Mouse (Mus musculus): ENCODE results near the gene Kdm8. TPM values are rescaled to one million over a fixed set of nuclear protein-coding genes. Genes with fewer than 3 reads are reported as not detected.

Kdm8 gene
- polyA plus RNA-seq, 1 experiment from 2014 or later, result 14.9 TPM

DNA sequence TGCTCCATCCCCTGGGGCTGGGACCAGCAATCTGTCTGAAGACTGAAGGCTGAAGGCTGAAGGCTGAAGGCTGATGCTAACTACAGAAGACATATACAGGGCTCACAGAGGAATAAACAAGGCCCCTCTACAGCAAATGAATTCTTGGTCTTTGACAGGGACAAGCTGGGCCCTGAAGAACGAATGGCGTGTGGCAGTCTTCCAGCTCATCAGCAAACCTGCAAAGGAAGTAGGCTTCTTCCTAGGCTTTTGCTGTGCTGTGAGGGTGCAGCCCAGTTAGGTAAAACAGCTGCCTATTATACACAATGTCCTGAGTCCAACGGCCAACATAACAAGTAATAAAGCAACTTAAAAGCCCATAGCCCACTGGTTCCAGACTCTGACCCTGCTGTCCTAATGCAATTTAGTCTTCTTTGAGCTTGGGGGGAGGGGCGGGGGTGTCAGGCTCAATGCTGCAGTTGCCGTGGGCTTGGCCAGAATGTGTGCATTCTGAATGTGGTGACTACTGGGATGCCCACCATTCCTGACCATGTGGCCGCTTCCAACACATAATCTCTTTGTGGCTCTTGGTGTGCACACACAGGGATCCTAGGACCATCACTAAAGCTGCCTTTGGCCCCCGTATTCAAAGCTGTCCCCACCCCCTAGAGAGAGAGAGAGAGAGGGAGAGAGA is 14.2 kb upstream of the Kdm8 start:
- 48% methylated on average over 7 of the region's 7 CpGs for WGBS
- no peaks in the 10 kb centered on the region for H3K27me3 ChIP-seq (ENCODE audit: insufficient read depth, low read length)

GRCm38 (mm10) chr7:125433874-125434273 is 10.6 kb upstream of the Kdm8 start:
- Histone ChIP-seq H3K36me3 (ENCODE audit: insufficient read depth) (no peaks in the 10 kb centered on the region), H3K4me2 (no peak overlapping the region), H3K27me3 (ENCODE audit: insufficient read depth, low read length) (no peaks in the 10 kb centered on the region), H3K9me3 (ENCODE audit: low read depth, low read length) (peaks cover 4% of the 10 kb centered on the region; the same call in 1 of the 2 replicates), H3K9ac (no peak overlapping the region), H3K4me3 (ENCODE audit: low read depth, low read length) (no peak overlapping the region), H3K27ac (ENCODE audit: low read depth) (no peak overlapping the region), H3K4me1 (ENCODE audit: insufficient read depth) (peaks cover 3% of the 10 kb centered on the region; the same call in 1 of the 2 replicates)
- DNase-seq (no peak), ATAC-seq (ENCODE audit: insufficient read depth) (no peak)
- 86% methylated on average over 3 of the region's 3 CpGs for WGBS
- TF ChIP-seq CTCF (IDR thresholded peaks at IDR 0.05; ENCODE audit: low read depth), result no peak

More for the DNA sequence above, 14.2 kb upstream of the Kdm8 start:
- TF ChIP-seq CTCF (IDR thresholded peaks at IDR 0.05; ENCODE audit: low read depth), result no peak
- Histone ChIP-seq H3K4me3 (ENCODE audit: low read depth, low read length) (no peak overlapping the region), H3K9ac (no peak overlapping the region), H3K4me2 (no peak overlapping the region), H3K27ac (ENCODE audit: low read depth) (peak overlapping the region; percentile 52; the same call in 1 of the 2 replicates), H3K9me3 (ENCODE audit: low read depth, low read length) (peaks cover 4% of the 10 kb centered on the region; the same call in 1 of the 2 replicates), H3K36me3 (ENCODE audit: insufficient read depth) (no peaks in the 10 kb centered on the region), H3K4me1 (ENCODE audit: insufficient read depth) (peaks cover 3% of the 10 kb centered on the region; the same call in 1 of the 2 replicates)
- ATAC-seq (ENCODE audit: insufficient read depth) (peak; percentile 64), DNase-seq (peak; percentile 75)

DNA sequence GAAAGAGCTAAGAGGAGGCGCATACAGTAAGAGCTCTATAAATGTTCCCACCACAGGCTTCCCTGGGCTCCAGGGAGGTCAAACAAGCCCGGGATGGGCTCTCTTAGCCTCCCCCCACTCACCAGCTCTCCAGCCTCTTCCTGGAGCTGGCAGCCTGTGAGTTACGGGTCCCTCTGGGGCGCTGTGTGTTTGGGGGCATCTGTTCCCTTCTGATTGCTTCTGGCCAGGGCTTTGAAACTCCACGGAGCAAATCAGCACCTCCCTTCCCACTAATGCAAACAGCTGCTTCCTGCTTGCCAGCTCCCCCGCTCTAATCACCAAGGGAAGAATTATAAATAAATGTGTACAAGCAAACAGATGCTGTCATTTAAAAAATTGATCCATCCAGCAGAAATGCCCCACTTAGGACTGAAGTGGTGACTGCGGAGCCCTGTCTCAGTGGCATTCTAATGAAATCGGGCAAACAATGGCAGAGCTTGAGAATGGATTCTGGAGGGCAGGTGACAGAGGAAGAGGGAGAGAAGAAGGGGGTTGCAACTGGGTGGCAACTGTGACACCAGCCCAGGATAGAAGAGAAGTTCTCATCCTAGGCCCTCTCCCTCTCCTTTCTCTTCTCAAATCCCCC is 9.7 kb upstream of the Kdm8 start:
- Histone ChIP-seq H3K4me2 (no peak overlapping the region), H3K27ac (ENCODE audit: low read depth) (peak overlapping the region; percentile 60; the same call in 1 of the 2 replicates), H3K27me3 (ENCODE audit: insufficient read depth, low read length) (no peaks in the 10 kb centered on the region), H3K36me3 (ENCODE audit: insufficient read depth) (no peaks in the 10 kb centered on the region), H3K9me3 (ENCODE audit: low read depth, low read length) (peaks cover 9% of the 10 kb centered on the region; the same call in 1 of the 2 replicates), H3K9ac (no peak overlapping the region), H3K4me3 (ENCODE audit: low read depth, low read length) (no peak overlapping the region), H3K4me1 (ENCODE audit: insufficient read depth) (no peaks in the 10 kb centered on the region; the same call in 1 of the 2 replicates)
- peak; percentile 35; the same call in 1 of the 2 replicates for ATAC-seq (ENCODE audit: insufficient read depth)
- WGBS, result 26% methylated on average over 8 of the region's 8 CpGs
- DNase-seq, result peak; percentile 45
- TF ChIP-seq CTCF (IDR thresholded peaks at IDR 0.05; ENCODE audit: low read depth), result no peak

DNA sequence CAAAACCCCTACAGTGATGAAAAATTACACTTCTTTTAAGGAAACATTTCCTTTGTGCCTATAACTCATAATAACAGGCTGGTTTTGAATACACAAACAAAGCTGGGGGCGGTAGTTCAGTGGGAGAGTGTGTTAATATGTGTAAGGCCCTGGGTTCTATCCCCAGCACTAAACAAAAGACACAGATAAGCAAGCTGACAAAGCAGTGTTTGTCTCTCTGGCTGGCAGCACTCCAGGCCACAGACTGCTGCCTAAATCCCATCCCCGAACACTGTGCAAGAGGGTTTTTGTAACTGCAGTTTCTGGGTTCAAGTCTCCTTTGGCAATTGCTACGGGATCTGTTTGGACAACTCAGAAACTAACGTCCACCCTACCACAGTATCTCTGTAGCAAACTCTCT is 2.2 kb upstream of the Kdm8 start:
- Histone ChIP-seq H3K4me1 (ENCODE audit: insufficient read depth) (peaks cover 14% of the 10 kb centered on the region), H3K27me3 (ENCODE audit: insufficient read depth, low read length) (no peaks in the 10 kb centered on the region), H3K27ac (ENCODE audit: low read depth) (peak overlapping the region; percentile 42; the same call in 1 of the 2 replicates), H3K4me3 (ENCODE audit: low read depth, low read length) (no peak overlapping the region), H3K36me3 (ENCODE audit: insufficient read depth) (no peaks in the 10 kb centered on the region), H3K9me3 (ENCODE audit: low read depth, low read length) (peaks cover 5% of the 10 kb centered on the region; the same call in 1 of the 2 replicates), H3K4me2 (no peak overlapping the region), H3K9ac (no peak overlapping the region)
- DNase-seq, result peak; percentile 84
- no peak for TF ChIP-seq CTCF (IDR thresholded peaks at IDR 0.05; ENCODE audit: low read depth)
- 45% methylated on average over 4 of the region's 4 CpGs for WGBS
- ATAC-seq (ENCODE audit: insufficient read depth), result 0 out of 2 replicates have a peak, but pooled peaks have one; percentile 9

DNA sequence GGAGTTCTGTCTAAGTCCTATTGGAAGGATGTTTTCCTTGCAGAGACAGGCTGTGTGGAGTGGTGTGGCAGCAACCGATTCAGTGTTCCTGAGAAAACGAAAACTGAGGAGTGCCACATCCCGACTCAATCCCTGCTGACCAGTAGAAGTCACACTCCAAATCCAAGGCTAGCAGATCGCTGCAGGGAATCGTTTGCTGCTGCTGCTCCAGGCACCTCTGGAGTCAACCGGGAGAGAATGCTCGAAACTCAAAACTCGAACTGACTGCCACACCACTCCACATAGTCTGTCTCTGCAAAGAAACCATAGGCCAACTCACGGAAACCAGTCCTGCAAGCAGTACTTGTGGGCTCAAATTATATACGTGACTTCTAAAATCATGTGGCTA is 406 bp upstream of the Kdm8 start:
- ATAC-seq (ENCODE audit: insufficient read depth), result peak; percentile 9; the same call in 1 of the 2 replicates
- TF ChIP-seq CTCF (IDR thresholded peaks at IDR 0.05; ENCODE audit: low read depth), result no peak

DNA sequence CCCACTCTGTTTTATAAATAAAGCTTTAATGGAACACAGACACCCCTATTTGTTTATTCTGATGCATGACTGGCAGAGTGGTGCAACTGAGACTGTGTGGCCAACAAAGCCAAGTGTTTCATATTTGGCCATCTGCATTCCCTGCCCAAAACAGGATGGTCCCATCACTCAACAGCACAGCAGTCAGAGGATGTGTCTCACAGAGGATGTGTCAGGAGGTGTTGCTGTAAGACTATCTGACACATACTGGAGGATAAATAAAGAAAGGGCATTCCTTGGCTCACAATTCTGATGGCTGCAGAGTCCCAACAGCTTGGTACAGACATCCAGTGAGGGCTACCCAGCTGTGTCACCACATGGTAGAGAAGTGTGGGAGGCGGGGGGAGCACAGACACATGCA is 6.2 kb downstream of the Kdm8 start:
- ATAC-seq (ENCODE audit: insufficient read depth), result peak; percentile 91
- Histone ChIP-seq H3K4me2 (no peak overlapping the region), H3K36me3 (ENCODE audit: insufficient read depth) (peaks cover 14% of the 10 kb centered on the region), H3K9me3 (ENCODE audit: low read depth, low read length) (no peaks in the 10 kb centered on the region), H3K27me3 (ENCODE audit: insufficient read depth, low read length) (no peaks in the 10 kb centered on the region), H3K4me3 (ENCODE audit: low read depth, low read length) (no peak overlapping the region), H3K9ac (no peak overlapping the region), H3K4me1 (ENCODE audit: insufficient read depth) (peaks cover under 1% of the 10 kb centered on the region), H3K27ac (ENCODE audit: low read depth) (peak overlapping the region; percentile 12; the same call in 1 of the 2 replicates)
- no peak for TF ChIP-seq CTCF (IDR thresholded peaks at IDR 0.05; ENCODE audit: low read depth)
- 31% methylated on average over 1 of the region's 1 CpGs for WGBS
- peak; percentile 82 for DNase-seq

More for the DNA sequence above, 406 bp upstream of the Kdm8 start:
- no peaks in the 10 kb centered on the region for H3K27me3 ChIP-seq (ENCODE audit: insufficient read depth, low read length)
- peak overlapping the region; percentile 98 for H3K27ac ChIP-seq (ENCODE audit: low read depth)
- no peaks in the 10 kb centered on the region for H3K36me3 ChIP-seq (ENCODE audit: insufficient read depth)
- H3K9ac ChIP-seq, result peak overlapping the region; percentile 76
- H3K4me2 ChIP-seq, result peak overlapping the region; percentile 73
- peaks cover 14% of the 10 kb centered on the region for H3K4me1 ChIP-seq (ENCODE audit: insufficient read depth)
- H3K9me3 ChIP-seq (ENCODE audit: low read depth, low read length), result peaks cover 5% of the 10 kb centered on the region; the same call in 1 of the 2 replicates
- 17% methylated on average over 10 of the region's 10 CpGs for WGBS
- peak overlapping the region; percentile 62 for H3K4me3 ChIP-seq (ENCODE audit: low read depth, low read length)
- no peak for DNase-seq

GRCm38 (mm10) chr7:125451078-125451477 is 6.6 kb downstream of the Kdm8 start:
- ATAC-seq (ENCODE audit: insufficient read depth) (peak; percentile 70), DNase-seq (peak; percentile 55)
- Histone ChIP-seq H3K27me3 (ENCODE audit: insufficient read depth, low read length) (no peaks in the 10 kb centered on the region), H3K9ac (no peak overlapping the region), H3K4me2 (no peak overlapping the region), H3K36me3 (ENCODE audit: insufficient read depth) (peaks cover 18% of the 10 kb centered on the region), H3K4me1 (ENCODE audit: insufficient read depth) (no peaks in the 10 kb centered on the region), H3K9me3 (ENCODE audit: low read depth, low read length) (no peaks in the 10 kb centered on the region), H3K4me3 (ENCODE audit: low read depth, low read length) (no peak overlapping the region), H3K27ac (ENCODE audit: low read depth) (no peak overlapping the region)
- TF ChIP-seq CTCF (IDR thresholded peaks at IDR 0.05; ENCODE audit: low read depth), result no peak
- WGBS, result 36% methylated on average over 2 of the region's 2 CpGs
